Mouse (Mus musculus): Measurements from ENCODE around the gene Tfpi. TPM values are rescaled to one million over a fixed set of nuclear protein-coding genes. Genes with fewer than 3 reads are reported as not detected.
"Not testable (repeated sequence)": the region's sequence is repeated elsewhere in the genome, so short reads cannot be mapped to it uniquely, and the experiment has no call there.

The Tfpi gene
- 6.3 and 6.6 TPM in 2 replicates for polyA plus RNA-seq (2012; rRNA removed)

GRCm38 (mm10) chr2:84476577-84476976 is at the start of gene Tfpi:
Gene Tfpi (minus strand): TSS chr2:84476775.
- no peak for DNase-seq (ENCODE audit: extremely low spot score in 1 of 2, low spot score in 1 of 2)

DNA sequence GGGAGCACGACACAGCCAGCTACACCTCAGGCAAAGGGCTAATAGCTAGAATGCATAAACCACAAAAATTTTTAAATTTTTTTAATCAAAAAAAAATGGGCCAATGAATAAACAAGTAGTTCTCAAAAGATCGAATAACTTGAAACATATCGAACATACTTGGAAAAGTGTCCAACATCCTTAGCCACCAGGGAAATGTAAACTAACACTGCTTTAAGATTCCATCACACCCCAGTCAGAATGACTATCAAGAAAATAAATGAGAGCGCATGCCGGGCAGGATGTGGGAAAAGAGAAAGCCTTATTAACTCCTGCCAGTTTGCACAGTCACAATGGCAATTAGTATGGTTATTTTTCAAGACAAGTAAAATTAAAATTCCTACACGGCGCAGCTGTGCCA is 49.6 kb upstream of the Tfpi start:
- DNase-seq (ENCODE audit: extremely low spot score in 1 of 2, low spot score in 1 of 2) = no peak

- no peak for DNase-seq (ENCODE audit: extremely low spot score in 1 of 2, low spot score in 1 of 2)
Measured at GRCm38 (mm10) chr2:84525806-84526205, 49.2 kb upstream of the Tfpi start.

GRCm38 (mm10) chr2:84525047-84525446 is 48.5 kb upstream of the Tfpi start:
- DNase-seq (ENCODE audit: extremely low spot score in 1 of 2, low spot score in 1 of 2) = no peak

DNA sequence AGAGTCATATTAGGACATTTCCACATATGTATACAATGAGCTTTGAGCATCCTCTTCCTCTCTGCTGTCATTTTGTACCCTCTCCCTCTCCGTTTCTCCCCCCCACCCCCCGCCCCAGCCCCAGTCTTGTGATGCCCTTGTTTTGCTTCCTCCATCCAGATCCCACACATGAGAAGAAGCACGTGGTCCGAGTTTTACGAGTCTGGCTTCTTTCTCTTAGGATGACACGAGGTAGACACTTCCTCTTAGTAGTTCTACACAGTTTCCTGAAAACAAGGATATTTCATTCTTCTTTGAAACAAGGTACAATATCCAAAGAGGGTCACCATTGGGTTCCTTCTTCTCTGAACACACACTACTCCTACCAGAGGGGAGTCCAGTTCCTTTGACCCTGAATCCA is 47.4 kb upstream of the Tfpi start:
- DNase-seq (ENCODE audit: extremely low spot score in 1 of 2, low spot score in 1 of 2) = no peak

DNA sequence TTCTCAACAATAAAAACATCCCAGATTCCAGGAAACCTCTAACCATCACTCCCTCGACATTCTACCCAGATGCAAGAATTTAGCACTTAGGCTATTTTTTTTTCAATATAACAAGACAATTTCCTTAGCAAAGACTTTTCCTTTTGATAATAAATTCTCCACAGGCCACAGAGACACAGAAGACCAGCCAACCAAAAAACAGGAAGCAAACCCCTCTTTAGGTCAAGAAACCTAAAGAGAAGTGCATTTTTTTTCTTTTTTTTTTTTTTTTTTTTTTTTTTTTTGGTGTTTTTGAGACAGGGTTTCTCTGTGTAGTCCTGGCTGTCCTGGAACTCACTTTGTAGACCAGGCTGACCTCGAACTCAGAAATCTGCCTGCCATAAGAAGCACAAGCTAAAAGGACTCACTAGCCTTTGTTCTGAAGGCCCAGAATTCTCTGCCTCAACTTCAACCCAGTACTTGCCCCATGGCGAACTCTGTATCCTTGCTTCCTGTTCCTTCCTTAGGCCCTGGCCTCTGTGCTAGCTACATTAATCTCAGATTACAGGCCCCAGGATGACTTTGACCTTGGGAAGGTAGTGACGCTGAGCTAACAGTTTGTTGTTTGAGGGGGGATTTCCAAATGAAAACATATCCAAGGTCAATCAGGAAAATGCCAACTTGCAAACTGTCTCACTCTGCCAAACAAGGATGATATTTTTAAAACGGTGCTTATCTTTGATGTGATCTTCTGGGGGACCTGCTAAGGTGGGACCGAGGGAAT is 46.7 kb upstream of the Tfpi start:
- no peak for DNase-seq (ENCODE audit: extremely low spot score in 1 of 2, low spot score in 1 of 2)

DNA sequence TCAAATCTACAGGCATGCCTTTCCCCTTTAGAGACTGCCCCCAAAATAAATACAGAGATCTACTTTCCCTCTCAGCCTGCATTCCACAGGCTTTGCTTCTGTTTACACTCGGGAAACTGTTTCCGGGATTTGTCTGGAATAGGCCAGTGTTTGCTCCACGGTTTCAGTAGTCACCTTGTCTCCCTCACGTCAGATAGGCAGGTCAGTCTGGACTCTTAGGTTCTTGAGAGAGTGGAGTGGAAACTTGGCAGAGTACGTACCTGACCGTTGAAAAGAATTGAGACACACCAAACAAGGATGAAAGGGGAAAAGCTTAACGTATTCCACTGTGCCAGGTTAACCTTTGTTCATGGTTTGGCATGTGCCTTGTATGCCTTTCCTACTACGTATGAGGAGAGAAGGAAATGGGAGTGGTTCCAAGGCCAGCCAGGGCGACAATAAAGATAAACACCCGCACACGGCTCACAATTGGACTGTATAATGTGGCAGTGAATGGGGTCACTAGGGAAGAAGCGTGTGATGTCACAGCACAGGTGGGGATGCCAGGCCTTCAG is 43.0 kb upstream of the Tfpi start:
- no peak for DNase-seq (ENCODE audit: extremely low spot score in 1 of 2, low spot score in 1 of 2)

GRCm38 (mm10) chr2:84518767-84519166 is 42.2 kb upstream of the Tfpi start:
- no peak for DNase-seq (ENCODE audit: extremely low spot score in 1 of 2, low spot score in 1 of 2)

DNA sequence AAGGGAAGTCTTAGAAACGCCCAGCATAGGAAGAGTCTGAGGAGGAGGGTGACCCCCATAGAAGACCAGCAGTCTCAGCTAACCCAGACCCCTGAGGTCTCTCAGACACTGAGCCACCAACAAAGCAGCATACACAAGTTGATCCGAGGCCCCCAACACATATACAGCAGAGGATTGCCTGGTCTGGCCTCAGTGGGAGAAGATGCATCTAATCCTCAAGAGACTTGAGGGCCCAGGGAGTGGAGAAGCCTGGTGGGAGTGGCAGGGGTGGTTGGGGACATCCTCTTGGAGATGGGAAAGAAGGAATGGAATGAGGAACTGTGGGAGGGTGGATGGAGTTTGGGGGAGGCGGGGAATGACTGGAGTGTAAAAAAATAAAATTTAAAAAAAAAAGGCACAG is 36.7 kb upstream of the Tfpi start:
- DNase-seq (ENCODE audit: extremely low spot score in 1 of 2, low spot score in 1 of 2) = no peak

DNA sequence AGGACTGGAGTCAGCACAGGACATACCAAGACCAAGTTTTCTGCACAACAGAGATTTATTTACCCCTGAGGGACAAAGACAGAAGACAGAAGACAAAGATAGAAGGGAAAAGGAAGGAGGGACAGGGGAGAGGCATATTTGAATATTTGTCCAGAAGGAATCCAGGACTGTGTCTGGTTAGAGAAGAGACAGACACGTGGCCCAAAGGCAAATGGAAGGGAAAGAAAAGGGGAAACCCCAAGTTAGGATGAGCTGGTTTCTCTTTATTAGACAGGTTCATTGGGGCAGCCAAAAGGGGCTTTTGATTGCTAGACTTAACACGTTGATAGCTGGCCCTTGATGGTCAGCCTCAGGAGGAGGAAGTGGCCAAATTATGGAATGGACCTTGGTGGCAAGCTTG is 34.9 kb upstream of the Tfpi start:
- no peak for DNase-seq (ENCODE audit: extremely low spot score in 1 of 2, low spot score in 1 of 2)

GRCm38 (mm10) chr2:84511036-84511435 is 34.5 kb upstream of the Tfpi start:
- DNase-seq (ENCODE audit: extremely low spot score in 1 of 2, low spot score in 1 of 2) = peak; percentile 84 to 87

DNA sequence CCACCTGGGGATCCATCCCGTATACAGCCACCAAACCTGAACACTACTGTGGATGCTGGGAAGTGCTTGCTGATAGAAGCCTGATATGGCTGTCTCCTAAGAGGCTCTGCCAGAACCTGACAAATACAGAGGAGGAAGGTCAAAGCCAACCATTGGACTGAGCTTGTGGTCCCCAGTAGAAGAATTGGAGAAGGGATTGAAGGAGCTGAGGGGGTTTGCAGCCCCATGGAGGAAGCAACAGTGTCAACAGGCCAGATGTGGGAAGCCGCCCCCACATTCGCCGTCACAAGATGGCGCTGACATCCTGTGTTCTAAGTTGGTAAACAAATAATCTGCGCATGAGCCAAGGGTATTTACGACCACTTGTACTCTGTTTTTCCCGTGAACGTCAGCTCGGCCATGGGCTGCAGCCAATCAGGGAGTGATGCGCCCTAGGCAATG is 28.4 kb upstream of the Tfpi start:
- not testable (repeated sequence) for DNase-seq (ENCODE audit: extremely low spot score in 1 of 2, low spot score in 1 of 2)

GRCm38 (mm10) chr2:84504285-84504684 is 27.7 kb upstream of the Tfpi start:
- no peak for DNase-seq (ENCODE audit: extremely low spot score in 1 of 2, low spot score in 1 of 2)

GRCm38 (mm10) chr2:84498921-84499320 is 22.3 kb upstream of the Tfpi start:
- no peak for DNase-seq (ENCODE audit: extremely low spot score in 1 of 2, low spot score in 1 of 2)

DNA sequence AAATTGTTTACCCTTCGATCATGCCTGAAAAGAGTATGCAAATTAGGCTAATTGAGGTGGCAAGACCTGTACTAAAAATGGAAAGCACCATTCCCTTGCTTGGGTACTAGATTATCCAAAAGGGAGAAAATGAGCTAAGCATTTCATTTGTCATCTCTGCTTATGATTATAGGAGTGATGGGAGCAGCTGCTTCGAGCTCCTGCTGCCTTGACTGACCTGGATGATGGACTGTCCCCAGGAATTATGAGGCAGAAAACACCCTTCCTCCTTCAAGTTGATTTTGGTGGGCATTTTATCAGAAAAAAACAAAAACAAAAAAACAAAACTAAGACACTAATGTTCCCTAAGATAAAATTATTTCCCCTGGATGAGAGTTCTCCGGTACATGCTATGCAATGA is 18.5 kb upstream of the Tfpi start:
- DNase-seq (ENCODE audit: extremely low spot score in 1 of 2, low spot score in 1 of 2) = no peak

- DNase-seq (ENCODE audit: extremely low spot score in 1 of 2, low spot score in 1 of 2) = no peak
Measured at GRCm38 (mm10) chr2:84493626-84494025, 17.1 kb upstream of the Tfpi start.

GRCm38 (mm10) chr2:84491715-84492114 is 15.1 kb upstream of the Tfpi start:
- DNase-seq (ENCODE audit: extremely low spot score in 1 of 2, low spot score in 1 of 2) = no peak

- peak; percentile 9 to 40 for DNase-seq (ENCODE audit: extremely low spot score in 1 of 2, low spot score in 1 of 2)
Measured at GRCm38 (mm10) chr2:84487705-84488291, 11.2 kb upstream of the Tfpi start.

- DNase-seq (ENCODE audit: extremely low spot score in 1 of 2, low spot score in 1 of 2) = peak in 1 of 2 experiments; percentile 53
Measured at GRCm38 (mm10) chr2:84481863-84482262, 5.3 kb upstream of the Tfpi start.

DNA sequence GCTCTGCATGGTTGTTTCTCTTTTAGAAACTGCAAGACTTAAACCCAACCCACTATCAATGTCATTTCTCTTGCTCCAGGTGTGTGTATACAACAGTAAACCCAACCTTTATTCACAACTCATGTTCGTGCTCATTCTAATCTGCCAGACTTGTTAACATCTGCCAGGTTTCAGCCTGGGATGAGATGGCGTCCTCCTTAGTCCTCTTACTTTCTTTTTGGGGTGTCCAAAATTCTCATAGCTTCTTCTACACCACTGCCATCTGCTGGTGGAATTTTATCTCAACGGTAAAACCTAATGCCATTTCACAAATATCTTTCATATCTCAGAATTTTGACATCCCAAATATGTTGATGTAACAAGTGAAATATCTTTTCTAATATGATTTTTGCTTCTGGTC is 2.5 kb upstream of the Tfpi start:
- peak in 1 of 2 experiments; percentile 75 for DNase-seq (ENCODE audit: extremely low spot score in 1 of 2, low spot score in 1 of 2)

- DNase-seq (ENCODE audit: extremely low spot score in 1 of 2, low spot score in 1 of 2) = no peak
Measured at GRCm38 (mm10) chr2:84477759-84478158, 1.2 kb upstream of the Tfpi start.

- no peak for DNase-seq (ENCODE audit: extremely low spot score in 1 of 2, low spot score in 1 of 2)
Measured at GRCm38 (mm10) chr2:84476131-84476530, 444 bp downstream of the Tfpi start.

Measured in frontal cortex, adult 2 months (tissue).